Mouse (Mus musculus) lung, adult 10 weeks (tissue): ENCODE measurements around the gene Ccdc171. TPM values are rescaled to one million over a fixed set of nuclear protein-coding genes. Genes with fewer than 3 reads are reported as not detected.

ENCODE experiments used
- polyA plus RNA-seq: library from polyadenylated mRNA; stranded (reverse); fragments of 350-450 nt; fragmentation: Illumina TruSeq; extraction: RNeasy Lipid Tissue Mini Kit (QIAGEN cat#74804); gene quantifications from one replicate; pipeline ENCODE4 v1.2.3, GENCODE M21; 2014; ENCODE audit warnings: low read depth, low replicate concordance; ENCODE audit not compliant: insufficient read depth

The Ccdc171 gene
- 0.68 TPM for polyA plus RNA-seq

GRCm38 (mm10) chr4:83524843-83525689 is at the start of gene Ccdc171:
Gene Ccdc171 (plus strand): TSS chr4:83525545.

GRCm38 (mm10) chr4:83486117-83486901 is 39.0 kb upstream of the Ccdc171 start, which contains the start of gene Psip1:
Gene Psip1 (minus strand): TSS chr4:83486459.

Other genes with a start within 250 kb of the Ccdc171 start
- 4.0 TPM for gene Ttc39b, start 201.3 kb upstream of the Ccdc171 start, polyA plus RNA-seq
- gene Snapc3, start 107.8 kb upstream of the Ccdc171 start, polyA plus RNA-seq = 5.4 TPM
- gene Psip1, start 39.1 kb upstream of the Ccdc171 start, polyA plus RNA-seq = 25.1 TPM